Mouse (Mus musculus) cerebellum, adult 8-10 months (tissue): Measurements from ENCODE around the gene Trmt6.

Experiments
- DNase-seq: peaks from one replicate; pipeline ENCODE4 v3.0.0; 2022

Gene Trmt6

GRCm38 (mm10) chr2:132815608-132816314 is at the start of gene Trmt6, which contains the start of gene Mcm8:
Trmt6 (minus strand) TSS chr2:132816055.
Mcm8 (plus strand) TSS chr2:132816141.
- DNase-seq = peak; percentile 86

GRCm38 (mm10) chr2:132863325-132863724 is 47.5 kb upstream of the Trmt6 start:
- no peak for DNase-seq

GRCm38 (mm10) chr2:132861456-132861855 is 45.6 kb upstream of the Trmt6 start:
- no peak for DNase-seq

GRCm38 (mm10) chr2:132860435-132860834 is 44.6 kb upstream of the Trmt6 start:
- no peak for DNase-seq

- DNase-seq = no peak
Measured at GRCm38 (mm10) chr2:132856333-132856732, 40.5 kb upstream of the Trmt6 start.

- DNase-seq = no peak
Measured at GRCm38 (mm10) chr2:132853051-132853450, 37.2 kb upstream of the Trmt6 start.

GRCm38 (mm10) chr2:132849141-132849540 is 33.3 kb upstream of the Trmt6 start:
- no peak for DNase-seq

- DNase-seq = no peak
Measured at GRCm38 (mm10) chr2:132848361-132848760, 32.5 kb upstream of the Trmt6 start.

- DNase-seq = peak; percentile 10
Measured at GRCm38 (mm10) chr2:132847581-132847980, 31.7 kb upstream of the Trmt6 start.

GRCm38 (mm10) chr2:132846407-132847358 is 30.8 kb upstream of the Trmt6 start, which contains the start of gene Crls1:
Crls1 (plus strand) TSS chr2:132846666.
- DNase-seq = peak; percentile 99

GRCm38 (mm10) chr2:132841071-132841470 is 25.2 kb upstream of the Trmt6 start:
- no peak for DNase-seq

GRCm38 (mm10) chr2:132802976-132803375 is 12.9 kb downstream of the Trmt6 start:
- DNase-seq = no peak

GRCm38 (mm10) chr2:132794204-132794586 is 21.7 kb downstream of the Trmt6 start:
- no peak for DNase-seq

- peak; percentile 82 for DNase-seq
Measured at GRCm38 (mm10) chr2:132793441-132794203, 22.2 kb downstream of the Trmt6 start.

GRCm38 (mm10) chr2:132784039-132784438 is 31.8 kb downstream of the Trmt6 start:
- DNase-seq = peak; percentile 71

GRCm38 (mm10) chr2:132781439-132782068 is 34.3 kb downstream of the Trmt6 start:
- peak; percentile 87 for DNase-seq

- DNase-seq = no peak
Measured at GRCm38 (mm10) chr2:132780978-132781377, 34.9 kb downstream of the Trmt6 start, which contains the start of gene Chgb. Chgb (plus strand) TSS chr2:132781278.

- DNase-seq = no peak
Measured at GRCm38 (mm10) chr2:132770822-132771221, 45.0 kb downstream of the Trmt6 start.

GRCm38 (mm10) chr2:132757911-132758310 is 57.9 kb downstream of the Trmt6 start:
- DNase-seq = no peak
